Mouse (Mus musculus) kidney, adult 2 months (tissue): ENCODE measurements around the gene Ppfia1. TPM values are rescaled to one million over a fixed set of nuclear protein-coding genes. Genes with fewer than 3 reads are reported as not detected.

Experiments
- DNase-seq: peaks from one replicate; pipeline ENCODE4 v3.0.0; 2021
- H3K27ac ChIP-seq: fragments of 200-500 bp; 2 replicates; pipeline ENCODE4 v1.5.1; 2012; ENCODE audit warnings: low read depth, low read length, control low read depth, inconsistent platforms; ENCODE audit not compliant: insufficient read depth
- H3K27me3 ChIP-seq: fragments of 200-500 bp; replicated peaks from 2 replicates; pipeline ENCODE4 v1.6.1; 2012; ENCODE audit warnings: mild to moderate bottlenecking, moderate library complexity, low read length, inconsistent platforms; ENCODE audit not compliant: control insufficient read depth, insufficient read depth
- H3K36me3 ChIP-seq: fragments of 200-500 bp; 2 replicates; pipeline ENCODE4 v1.6.1; 2012; ENCODE audit warnings: mild to moderate bottlenecking, moderate library complexity, low read length, inconsistent platforms; ENCODE audit not compliant: control insufficient read depth, insufficient read depth
- H3K4me1 ChIP-seq: fragments of 200-500 bp; 2 replicates; pipeline ENCODE4 v1.6.1; 2011; ENCODE audit warnings: low read length; ENCODE audit not compliant: control insufficient read depth, insufficient read depth
- H3K4me3 ChIP-seq: fragments of 200-500 bp; 2 replicates; pipeline ENCODE4 v1.5.1; 2011; ENCODE audit warnings: mild to moderate bottlenecking, low read depth, low read length, control low read depth; ENCODE audit not compliant: insufficient read depth
- CTCF ChIP-seq: fragments of 200-500 bp; conservative IDR thresholded peaks from 2 replicates; pipeline ENCODE4 v1.5.1; 2011; ENCODE audit warnings: low read depth, mild to moderate bottlenecking, control low read depth, low read length, moderate library complexity, mixed read lengths; ENCODE audit not compliant: insufficient read depth, insufficient read length
- POLR2A ChIP-seq: fragments of 200-500 bp; IDR thresholded peaks from one replicate; pipeline ENCODE4 v1.6.1; 2011; ENCODE audit warnings: low read depth, low read length, control low read depth
- WGBS: fragments of 180-500 bp; shearing (Covaris S2); methylation state at CpG from one replicate; pipeline ENCODE4 v1.1.7; 2018; 5-methylcytosine and 5-hydroxymethylcytosine counted together
- polyA plus RNA-seq: library from polyadenylated mRNA; depleted of rRNA; stranded (reverse); fragments of >200 nt; gene quantifications from 2 replicates; pipeline ENCODE4 v1.2.3, GENCODE M21; 2012

Gene Ppfia1
- polyA plus RNA-seq, 1 experiment: 44.9 TPM

- Histone ChIP-seq H3K4me1 (peaks cover 7% of the 10 kb centered on the region; the same call in 1 of the 2 replicates), H3K27me3 (no peaks in the 10 kb centered on the region), H3K4me3 (no peak overlapping the region), H3K36me3 (peaks cover 1% of the 10 kb centered on the region; the same call in 1 of the 2 replicates), H3K27ac (peak overlapping the region; percentile 15; the same call in 1 of the 2 replicates)
- DNase-seq: peak; percentile 81
- no peak for TF ChIP-seq POLR2A
- TF ChIP-seq CTCF: no peak
- WGBS: 57% methylated on average over 8 of the region's 8 CpGs
Measured at GRCm38 (mm10) chr7:144490201-144490873, 63.2 kb downstream of the Ppfia1 start.

GRCm38 (mm10) chr7:144489067-144489774, 64.3 kb downstream of the Ppfia1 start:
- DNase-seq: no peak
- H3K27ac ChIP-seq: no peak overlapping the region
- H3K4me1 ChIP-seq: peaks cover 7% of the 10 kb centered on the region; the same call in 1 of the 2 replicates
- no peaks in the 10 kb centered on the region for H3K27me3 ChIP-seq
- WGBS: 57% methylated on average over 6 of the region's 6 CpGs
- H3K4me3 ChIP-seq: no peak overlapping the region
- H3K36me3 ChIP-seq: peaks cover 1% of the 10 kb centered on the region
- TF ChIP-seq CTCF: no peak
- no peak for TF ChIP-seq POLR2A

GRCm38 (mm10) chr7:144480314-144480713, 73.2 kb downstream of the Ppfia1 start:
- no peak overlapping the region for H3K4me3 ChIP-seq
- H3K4me1 ChIP-seq: peaks cover 21% of the 10 kb centered on the region
- peak; percentile 63 for DNase-seq
- no peaks in the 10 kb centered on the region for H3K27me3 ChIP-seq
- H3K36me3 ChIP-seq: peaks cover 7% of the 10 kb centered on the region
- peak overlapping the region; percentile 58 for H3K27ac ChIP-seq
- no peak for TF ChIP-seq CTCF
- TF ChIP-seq POLR2A: no peak

GRCm38 (mm10) chr7:144479569-144479968, 74.0 kb downstream of the Ppfia1 start:
- Histone ChIP-seq H3K36me3 (peaks cover 7% of the 10 kb centered on the region), H3K27me3 (no peaks in the 10 kb centered on the region), H3K4me3 (no peak overlapping the region), H3K27ac (no peak overlapping the region), H3K4me1 (peaks cover 21% of the 10 kb centered on the region)
- TF ChIP-seq POLR2A (no peak), CTCF (no peak)
- 100% methylated on average over 1 of the region's 1 CpGs for WGBS
- no peak for DNase-seq

- WGBS: 38% methylated on average over 3 of the region's 3 CpGs
- TF ChIP-seq CTCF (no peak), POLR2A (no peak)
- peak overlapping the region; percentile 62 for H3K27ac ChIP-seq
Measured at GRCm38 (mm10) chr7:144475741-144476140, 77.8 kb downstream of the Ppfia1 start.

GRCm38 (mm10) chr7:144473486-144473885, 80.0 kb downstream of the Ppfia1 start:
- H3K36me3 ChIP-seq: no peaks in the 10 kb centered on the region

More at GRCm38 (mm10) chr7:144475741-144476140, 77.8 kb downstream of the Ppfia1 start:
- Histone ChIP-seq H3K36me3 (no peaks in the 10 kb centered on the region), H3K27me3 (no peaks in the 10 kb centered on the region), H3K4me1 (peaks cover 20% of the 10 kb centered on the region), H3K4me3 (no peak overlapping the region)
- peak; percentile 89 for DNase-seq

GRCm38 (mm10) chr7:144471103-144471502, 82.4 kb downstream of the Ppfia1 start:
- no peaks in the 10 kb centered on the region for H3K27me3 ChIP-seq
- H3K36me3 ChIP-seq: no peaks in the 10 kb centered on the region
- peak overlapping the region; percentile 52; the same call in 1 of the 2 replicates for H3K27ac ChIP-seq
- H3K4me1 ChIP-seq: peaks cover 10% of the 10 kb centered on the region
- peak overlapping the region; percentile 87 for H3K4me3 ChIP-seq
- TF ChIP-seq POLR2A (no peak), CTCF (no peak)
- 42% methylated on average over 2 of the region's 2 CpGs for WGBS
- DNase-seq: no peak

More at GRCm38 (mm10) chr7:144473486-144473885, 80.0 kb downstream of the Ppfia1 start:
- Histone ChIP-seq H3K4me1 (peaks cover 17% of the 10 kb centered on the region), H3K27ac (peak overlapping the region; percentile 64), H3K4me3 (no peak overlapping the region), H3K27me3 (no peaks in the 10 kb centered on the region)
- DNase-seq: peak; percentile 50
- WGBS: 26% methylated on average over 4 of the region's 4 CpGs
- no peak for TF ChIP-seq POLR2A
- TF ChIP-seq CTCF: no peak
